Mouse (Mus musculus) hindbrain, embryonic 14.5 days (tissue): Measurements from ENCODE around the gene Tmem59l. TPM values are rescaled to one million over a fixed set of nuclear protein-coding genes. Genes with fewer than 3 reads are reported as not detected.

Source experiments
- ATAC-seq: fragments of 200-750 bp; cut with Nextera tagmentation; 2 replicates; pipeline ENCODE4 v1.8.0; 2017; ENCODE audit warnings: moderate number of reproducible peaks, mild to moderate bottlenecking, moderate TSS enrichment, moderate library complexity; ENCODE audit not compliant: low FRiP score
- DNase-seq: peaks from one replicate; pipeline ENCODE4 v3.0.0-alpha.2; 2015; ENCODE audit warnings: low spot score
- H3K27ac ChIP-seq: fragments of 300-500 bp; sonication (generic); 2 replicates; pipeline ENCODE4 v1.5.1; 2014; ENCODE audit warnings: mild to moderate bottlenecking, moderate library complexity
- H3K27me3 ChIP-seq: fragments of 300-500 bp; sonication (generic); 2 replicates; pipeline ENCODE4 v1.6.1; 2014; ENCODE audit warnings: mild to moderate bottlenecking, low read length, mixed read lengths; ENCODE audit not compliant: control insufficient read depth, insufficient read depth
- H3K36me3 ChIP-seq: fragments of 300-500 bp; sonication (generic); replicated peaks from 2 replicates; pipeline ENCODE4 v1.6.1; 2014; ENCODE audit not compliant: control insufficient read depth, insufficient read depth
- H3K4me1 ChIP-seq: fragments of 300-500 bp; sonication (generic); replicated peaks from 2 replicates; pipeline ENCODE4 v1.6.1; 2014; ENCODE audit warnings: antibody characterized with exemption, low read length, mixed read lengths; ENCODE audit not compliant: control insufficient read depth, insufficient read depth
- H3K4me2 ChIP-seq: fragments of 300-500 bp; sonication (generic); replicated peaks from 2 replicates; pipeline ENCODE4 v1.6.1; 2014; ENCODE audit warnings: mild to moderate bottlenecking, moderate library complexity
- H3K4me3 ChIP-seq: fragments of 300-500 bp; sonication (generic); replicated peaks from 2 replicates; pipeline ENCODE4 v1.5.1; 2014; ENCODE audit warnings: mild to moderate bottlenecking, low read length
- H3K9ac ChIP-seq: fragments of 300-500 bp; sonication (generic); 2 replicates; pipeline ENCODE4 v1.6.1; 2014
- H3K9me3 ChIP-seq: fragments of 300-500 bp; sonication (generic); 2 replicates; pipeline ENCODE4 v1.6.1; 2016; ENCODE audit warnings: low read length; ENCODE audit not compliant: control insufficient read depth
- WGBS: fragments of 180-500 bp; shearing (Covaris S2); extraction: QIAGEN DNeasy Blood & Tissue Kit; methylation state at CpG from one replicate; pipeline ENCODE4 v1.1.7; 2014; 5-methylcytosine and 5-hydroxymethylcytosine counted together
- polyA plus RNA-seq: library from polyadenylated mRNA; unstranded; fragments of >200 nt; fragmentation: Nextera tagmentation; extraction: Ambion mirVana; gene quantifications from 2 replicates; pipeline ENCODE4 v1.2.1, GENCODE M21; 2014

Tmem59l gene
- polyA plus RNA-seq, 1 experiment from 2014 or later, result 143 TPM

DNA sequence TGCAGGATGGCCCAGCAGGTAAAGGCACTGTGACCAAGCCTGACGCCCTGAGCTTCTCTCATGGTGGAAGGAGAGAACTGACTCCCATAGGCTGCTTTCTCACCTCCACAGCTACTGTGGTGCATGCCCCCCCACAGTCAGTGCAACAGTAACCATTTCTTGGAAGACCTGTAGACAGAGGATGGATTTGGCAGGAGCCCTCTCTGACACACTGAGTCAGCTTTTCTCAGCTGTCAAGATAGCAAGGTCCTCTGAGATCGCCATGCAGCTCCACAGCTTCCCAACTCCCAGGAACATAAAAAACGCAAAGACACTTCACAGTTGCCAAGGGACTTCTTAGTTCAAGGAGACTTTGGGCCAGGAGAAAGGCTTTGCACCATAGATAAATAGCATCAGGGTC, 28.7 kb downstream of the Tmem59l start:
- ATAC-seq, result no peak
- Histone ChIP-seq H3K9ac (no peak overlapping the region), H3K4me2 (no peak overlapping the region), H3K27me3 (no peaks in the 10 kb centered on the region), H3K4me3 (no peak overlapping the region), H3K4me1 (no peaks in the 10 kb centered on the region), H3K9me3 (no peaks in the 10 kb centered on the region), H3K36me3 (no peaks in the 10 kb centered on the region), H3K27ac (no peak overlapping the region)
- DNase-seq, result no peak
- WGBS, result 89% methylated on average over 3 of the region's 3 CpGs

DNA sequence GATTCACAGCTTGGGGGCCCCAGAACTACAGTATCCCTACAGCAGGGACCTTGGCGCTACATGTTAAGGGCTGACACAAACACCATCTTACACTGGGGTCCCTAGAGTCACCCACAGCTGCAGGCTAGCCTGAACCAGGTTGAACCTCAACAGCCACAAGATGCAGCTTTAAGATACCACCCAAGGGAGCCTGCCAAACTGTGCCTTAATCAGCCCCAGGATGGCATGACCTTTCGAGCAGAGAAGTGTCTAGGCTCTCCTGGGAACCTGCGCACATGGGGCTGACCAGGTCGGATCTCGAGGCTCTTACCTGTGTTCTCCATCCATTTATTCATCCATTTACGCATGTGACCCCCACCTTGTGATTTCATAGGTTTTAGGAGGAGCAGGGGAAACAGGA, 29.3 kb downstream of the Tmem59l start:
- no peak overlapping the region for H3K4me2 ChIP-seq
- ATAC-seq (no peak), DNase-seq (no peak)
- no peaks in the 10 kb centered on the region for H3K9me3 ChIP-seq
- H3K4me3 ChIP-seq, result no peak overlapping the region
- no peak overlapping the region for H3K27ac ChIP-seq
- 0 out of 2 replicates have a peak, but pooled peaks cover under 1% of the 10 kb centered on the region for H3K36me3 ChIP-seq
- no peaks in the 10 kb centered on the region for H3K4me1 ChIP-seq
- no peaks in the 10 kb centered on the region for H3K27me3 ChIP-seq
- H3K9ac ChIP-seq, result no peak overlapping the region
- WGBS, result 93% methylated on average over 6 of the region's 6 CpGs

- H3K9me3 ChIP-seq, result no peaks in the 10 kb centered on the region
- H3K4me2 ChIP-seq, result no peak overlapping the region
- no peak overlapping the region for H3K9ac ChIP-seq
- H3K36me3 ChIP-seq, result peaks cover 10% of the 10 kb centered on the region
- no peaks in the 10 kb centered on the region for H3K27me3 ChIP-seq
- DNase-seq (no peak), ATAC-seq (no peak)
- H3K27ac ChIP-seq, result no peak overlapping the region
- H3K4me3 ChIP-seq, result no peak overlapping the region
- H3K4me1 ChIP-seq, result no peaks in the 10 kb centered on the region
- 100% methylated on average over 1 of the region's 1 CpGs for WGBS
Observed at GRCm38 (mm10) chr8:70456996-70457395, 30.2 kb downstream of the Tmem59l start.

DNA sequence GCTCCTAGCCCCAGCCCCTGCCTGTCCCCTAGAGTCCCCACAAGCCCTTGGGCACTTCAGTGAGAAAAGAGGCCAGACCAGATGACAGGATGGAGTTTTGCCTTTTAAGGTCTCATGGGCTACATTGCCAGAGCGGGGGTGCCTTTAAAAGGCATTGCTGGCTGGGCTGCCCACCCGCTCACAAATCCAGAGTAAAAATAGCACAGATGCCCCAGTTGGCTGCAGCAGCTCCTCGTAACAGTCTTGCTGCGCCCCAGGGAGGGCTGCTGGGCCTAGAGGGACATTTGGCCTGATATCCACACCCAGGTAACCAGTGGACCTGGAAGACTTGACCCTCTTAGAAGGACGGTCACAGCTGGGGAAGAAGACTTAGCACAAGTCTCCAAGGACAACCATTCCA, 33.3 kb downstream of the Tmem59l start:
- H3K4me1 ChIP-seq, result no peaks in the 10 kb centered on the region
- 89% methylated on average over 5 of the region's 5 CpGs for WGBS
- H3K27ac ChIP-seq, result no peak overlapping the region
- H3K9me3 ChIP-seq, result no peaks in the 10 kb centered on the region
- no peak overlapping the region for H3K4me2 ChIP-seq
- no peaks in the 10 kb centered on the region for H3K27me3 ChIP-seq
- H3K9ac ChIP-seq, result no peak overlapping the region
- H3K36me3 ChIP-seq, result peaks cover 29% of the 10 kb centered on the region
- H3K4me3 ChIP-seq, result no peak overlapping the region
- ATAC-seq (no peak), DNase-seq (no peak)

GRCm38 (mm10) chr8:70452196-70452966, 34.8 kb downstream of the Tmem59l start:
- ATAC-seq (no peak), DNase-seq (no peak)
- Histone ChIP-seq H3K4me1 (no peaks in the 10 kb centered on the region), H3K4me2 (no peak overlapping the region), H3K27me3 (no peaks in the 10 kb centered on the region), H3K4me3 (no peak overlapping the region), H3K9ac (no peak overlapping the region), H3K36me3 (peaks cover 29% of the 10 kb centered on the region), H3K27ac (no peak overlapping the region), H3K9me3 (no peaks in the 10 kb centered on the region)
- WGBS, result 65% methylated on average over 52 of the region's 52 CpGs

DNA sequence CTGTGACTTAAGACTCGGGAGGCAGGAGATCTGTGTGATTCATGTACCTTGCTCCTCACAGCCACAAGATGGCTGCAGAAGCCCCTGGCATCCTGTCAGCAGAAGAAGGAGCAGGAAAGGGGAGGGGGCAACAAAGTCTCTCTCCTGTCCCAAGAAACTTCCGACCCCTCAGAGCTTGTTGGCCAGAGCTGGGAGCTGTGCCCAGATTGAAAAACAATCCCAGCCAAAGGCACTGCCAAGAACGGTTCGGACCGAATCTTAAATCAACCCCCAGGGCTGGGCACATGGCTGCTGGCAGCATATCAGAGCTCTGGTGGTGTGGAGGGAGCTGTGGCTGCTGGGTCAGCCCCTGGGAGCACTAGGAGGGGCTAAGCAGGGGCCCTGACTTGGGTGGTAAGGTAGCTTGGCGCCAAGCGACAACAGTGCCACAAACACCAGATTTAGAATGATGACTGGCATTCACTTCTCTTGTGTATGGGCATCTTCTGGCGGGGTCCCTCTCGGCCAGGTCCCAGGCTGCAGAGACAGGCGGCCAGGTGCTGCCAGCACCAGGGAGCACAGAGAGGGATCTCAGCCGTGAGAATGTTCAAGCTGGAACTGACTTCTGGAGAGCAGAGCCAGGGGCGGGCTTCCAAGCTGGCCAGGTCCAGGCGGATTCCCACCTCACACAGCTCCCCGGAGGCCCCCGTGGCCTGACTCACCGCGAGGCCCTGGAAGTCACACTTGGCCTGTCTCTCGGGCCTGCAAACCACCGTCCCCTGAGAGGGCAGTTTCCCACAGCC, 39.3 kb downstream of the Tmem59l start:
- Histone ChIP-seq H3K27me3 (no peaks in the 10 kb centered on the region), H3K27ac (no peak overlapping the region), H3K9me3 (no peaks in the 10 kb centered on the region), H3K9ac (no peak overlapping the region), H3K36me3 (peaks cover 28% of the 10 kb centered on the region), H3K4me1 (no peaks in the 10 kb centered on the region), H3K4me2 (no peak overlapping the region), H3K4me3 (no peak overlapping the region)
- 63% methylated on average over 19 of the region's 19 CpGs for WGBS
- ATAC-seq, result peak; percentile 74
- peak; percentile 67 for DNase-seq

GRCm38 (mm10) chr8:70445988-70446387, 41.2 kb downstream of the Tmem59l start:
- ATAC-seq (no peak), DNase-seq (no peak)
- no peaks in the 10 kb centered on the region for H3K4me1 ChIP-seq
- WGBS, result 64% methylated on average over 1 of the region's 1 CpGs
- no peak overlapping the region for H3K27ac ChIP-seq
- H3K27me3 ChIP-seq, result no peaks in the 10 kb centered on the region
- no peak overlapping the region for H3K9ac ChIP-seq
- H3K4me3 ChIP-seq, result no peak overlapping the region
- no peaks in the 10 kb centered on the region for H3K9me3 ChIP-seq
- H3K36me3 ChIP-seq, result peaks cover 10% of the 10 kb centered on the region
- H3K4me2 ChIP-seq, result no peak overlapping the region

GRCm38 (mm10) chr8:70443326-70443725, 43.8 kb downstream of the Tmem59l start:
- peaks cover 11% of the 10 kb centered on the region for H3K4me1 ChIP-seq
- no peaks in the 10 kb centered on the region for H3K36me3 ChIP-seq
- no peaks in the 10 kb centered on the region for H3K27me3 ChIP-seq
- no peak overlapping the region for H3K9ac ChIP-seq
- H3K4me2 ChIP-seq, result no peak overlapping the region
- 89% methylated on average over 4 of the region's 4 CpGs for WGBS
- ATAC-seq (no peak), DNase-seq (no peak)
- no peaks in the 10 kb centered on the region for H3K9me3 ChIP-seq
- H3K4me3 ChIP-seq, result no peak overlapping the region
- no peak overlapping the region for H3K27ac ChIP-seq

- H3K9ac ChIP-seq, result no peak overlapping the region
- no peak for DNase-seq
- H3K4me3 ChIP-seq, result no peak overlapping the region
- no peaks in the 10 kb centered on the region for H3K27me3 ChIP-seq
- 61% methylated on average over 3 of the region's 3 CpGs for WGBS
- H3K27ac ChIP-seq, result no peak overlapping the region
- H3K36me3 ChIP-seq, result no peaks in the 10 kb centered on the region
- no peaks in the 10 kb centered on the region for H3K9me3 ChIP-seq
- ATAC-seq, result no peak
- H3K4me2 ChIP-seq, result no peak overlapping the region
- H3K4me1 ChIP-seq, result peaks cover 22% of the 10 kb centered on the region
Observed at GRCm38 (mm10) chr8:70441565-70441964, 45.6 kb downstream of the Tmem59l start.
